Mouse (Mus musculus): ENCODE measurements around the gene Rtn4ip1.

Rtn4ip1 gene

DNA sequence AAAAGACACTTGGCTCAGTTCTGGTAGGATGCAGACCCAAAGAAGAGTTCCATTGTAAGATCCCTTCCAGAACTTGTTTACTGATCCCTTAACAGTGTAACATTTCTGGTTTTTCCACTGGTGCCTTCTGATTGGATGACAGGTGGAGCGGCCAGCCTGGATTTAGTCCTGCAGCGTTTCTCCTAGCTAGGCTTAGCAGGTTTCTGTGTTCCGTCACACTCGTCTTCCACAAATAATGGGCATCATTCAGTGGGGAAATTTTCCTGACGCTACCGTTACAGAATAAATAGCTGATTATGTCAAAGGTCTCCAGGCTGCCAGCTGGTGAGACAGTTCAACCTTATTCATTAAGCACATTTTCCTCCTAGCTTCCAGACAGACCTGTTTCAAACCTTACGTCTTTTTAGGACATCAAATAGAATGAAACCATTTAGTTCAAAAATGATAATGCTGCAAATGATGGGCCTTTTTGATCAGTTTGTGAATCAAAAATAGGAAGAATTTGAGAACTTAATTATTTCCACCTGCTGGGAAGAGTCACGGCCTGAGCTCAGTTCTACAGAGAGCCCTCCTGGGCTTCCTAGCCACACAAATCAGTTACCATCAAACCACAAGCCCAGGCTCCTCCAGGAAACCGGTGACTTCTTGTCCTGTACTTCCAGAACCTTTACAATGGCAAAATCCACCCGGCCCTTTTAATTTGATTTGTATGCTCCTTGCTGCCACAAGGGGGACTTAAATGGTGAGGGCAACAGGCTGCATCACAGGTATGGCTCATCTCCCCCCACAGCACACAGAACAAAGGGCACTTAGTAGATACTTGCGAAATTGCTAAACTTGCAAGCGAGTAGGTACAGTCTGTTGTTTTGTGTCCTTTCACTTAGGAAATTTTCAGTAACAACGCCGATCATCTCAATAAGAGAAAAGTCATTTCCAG lies 100.7 kb downstream of the Rtn4ip1 start:
- peak; percentile 40 for DNase-seq (ENCODE audit: extremely low spot score, low spot score)

DNA sequence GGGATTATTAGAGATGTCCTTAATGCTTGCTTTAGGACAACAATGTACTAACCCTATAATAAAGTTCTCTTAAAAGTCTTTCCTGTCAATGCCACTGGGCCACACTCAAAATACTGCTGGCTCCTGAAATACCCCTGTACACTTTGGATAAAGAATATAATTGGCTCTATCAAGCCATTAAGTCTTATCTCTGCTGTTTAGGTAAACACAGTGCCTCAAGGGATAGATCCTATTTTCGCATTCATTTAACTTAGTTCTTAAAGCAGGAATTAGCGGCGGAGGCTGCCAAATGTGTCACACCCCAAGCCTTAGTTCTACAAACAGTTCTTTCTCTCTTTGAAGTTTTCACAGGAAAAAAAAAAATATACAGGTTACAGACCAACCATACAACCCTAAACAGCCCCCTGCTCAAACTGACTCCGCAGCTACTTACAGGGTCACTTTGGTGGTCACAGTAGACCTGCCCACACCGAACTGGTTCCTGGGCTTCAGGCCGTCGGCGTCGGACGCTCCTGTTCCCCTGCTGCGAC lies 101.5 kb downstream of the Rtn4ip1 start:
- DNase-seq (ENCODE audit: extremely low spot score, low spot score): no peak

DNA sequence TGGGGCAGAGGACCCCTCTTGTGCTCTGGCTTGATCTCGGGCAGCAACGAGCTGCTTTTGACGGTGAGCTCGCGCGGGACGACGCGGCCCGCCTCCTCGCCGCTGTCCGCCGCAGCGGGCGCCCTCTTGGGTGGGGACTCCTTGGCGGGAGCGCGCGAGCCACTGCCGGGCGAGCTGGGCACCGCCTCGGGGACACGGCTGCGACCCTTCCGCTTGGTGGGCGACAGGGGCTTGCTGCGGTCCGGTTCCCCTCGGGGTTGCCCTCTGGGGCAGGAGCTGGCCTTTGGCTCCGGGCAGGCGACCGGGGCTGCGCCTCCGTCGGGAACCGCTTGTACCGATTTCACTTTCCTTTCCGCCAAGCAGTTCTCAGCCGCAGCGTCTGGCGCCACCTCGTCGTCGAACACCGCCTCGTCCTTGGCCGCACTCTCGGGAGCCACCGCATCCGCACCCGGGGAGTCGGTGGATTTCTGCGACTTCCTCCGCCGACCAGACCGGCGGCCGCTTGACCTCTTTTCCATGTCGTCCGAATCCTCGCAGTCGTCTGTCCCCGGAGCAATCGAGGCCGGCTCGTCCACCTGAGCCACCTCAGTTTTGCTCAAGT lies 102.0 kb downstream of the Rtn4ip1 start:
- DNase-seq (ENCODE audit: extremely low spot score, low spot score): peak; percentile 66

DNA sequence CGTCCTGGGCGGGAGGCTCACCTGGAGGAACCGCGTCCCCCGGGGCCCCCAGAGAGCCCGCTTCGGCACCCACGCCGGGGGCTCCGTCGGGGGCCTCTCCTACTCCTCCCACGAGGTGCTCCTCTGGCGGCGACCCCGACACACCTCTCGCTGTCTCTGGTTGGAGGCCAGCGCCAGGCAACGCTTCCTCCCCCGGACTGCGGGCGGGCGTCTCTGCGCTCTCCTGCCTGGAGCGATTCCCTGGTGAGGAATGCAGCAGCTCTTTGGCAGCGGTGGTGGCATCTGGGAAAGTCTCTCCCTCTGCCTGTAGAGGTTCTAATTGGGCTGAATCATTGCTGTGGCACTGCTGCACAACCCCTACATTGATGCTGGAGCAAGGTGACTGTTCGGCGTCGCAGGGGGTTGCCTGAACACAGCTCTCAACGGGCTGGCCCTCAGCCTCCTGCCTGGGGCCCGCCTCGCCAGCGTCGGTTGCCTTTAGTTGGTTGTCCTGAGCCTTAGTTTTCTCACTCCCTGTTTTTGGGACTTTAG lies 102.7 kb downstream of the Rtn4ip1 start:
- DNase-seq (ENCODE audit: extremely low spot score, low spot score): no peak

DNA sequence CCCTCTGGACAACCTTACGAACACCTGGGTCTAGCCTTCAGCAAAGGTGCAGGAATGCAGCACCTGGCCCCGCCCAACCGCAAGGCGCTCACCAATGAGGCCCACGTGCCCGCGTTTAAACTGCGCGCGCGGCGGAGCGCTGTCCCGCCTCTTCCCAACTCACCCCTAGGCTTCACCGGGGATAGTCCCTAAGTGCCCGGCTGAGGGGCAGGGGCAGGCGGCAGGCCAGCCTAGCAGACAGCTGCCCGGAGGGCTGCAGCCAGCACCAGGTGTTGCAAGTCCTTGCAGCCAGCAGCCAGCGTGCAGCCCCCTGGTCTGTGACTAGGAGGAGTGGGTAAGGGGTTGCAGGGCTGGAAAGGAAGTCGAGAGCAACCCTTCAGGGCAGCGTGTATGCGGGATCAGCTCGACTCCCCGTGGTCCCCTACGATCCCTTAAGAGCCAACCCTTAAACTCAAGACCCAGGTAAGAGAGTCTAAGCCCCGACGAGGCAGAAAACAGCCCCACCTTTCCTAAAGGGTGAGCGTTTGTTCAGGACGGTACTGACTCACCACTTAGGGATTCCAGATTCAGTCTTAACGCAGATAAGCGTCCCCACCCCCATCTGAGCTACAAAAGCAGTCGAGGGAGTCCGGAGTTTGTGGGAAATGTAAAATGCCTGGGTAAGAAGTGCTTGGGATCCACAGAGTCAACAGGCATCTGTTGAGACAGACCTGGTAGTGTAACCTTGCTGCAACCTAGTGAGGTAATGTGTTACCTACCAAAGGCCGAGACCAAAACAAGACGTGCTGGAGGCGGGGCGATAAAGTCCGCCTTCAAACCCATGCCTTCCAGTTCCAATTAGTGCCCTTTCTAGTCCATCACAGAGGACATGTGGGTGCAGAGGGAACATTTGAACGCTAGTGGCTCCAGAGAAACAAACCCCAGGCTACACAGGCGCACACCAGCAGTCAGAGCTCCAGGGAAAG lies 104.4 kb downstream of the Rtn4ip1 start:
- peak; percentile 60 for DNase-seq (ENCODE audit: extremely low spot score, low spot score)
